Mouse (Mus musculus): ENCODE results near the gene Cldn2. TPM values are rescaled to one million over a fixed set of nuclear protein-coding genes. Genes with fewer than 3 reads are reported as not detected.

Cldn2 gene
- 5.9 TPM for polyA plus RNA-seq (2014; fragmentation: Illumina TruSeq; extraction: RNeasy Lipid Tissue Mini Kit (QIAGEN cat#74804))

GRCm38 (mm10) chrX:139800406-139800878 is at the start of gene Cldn2:
Gene Cldn2 (plus strand): TSS chrX:139800828.

DNA sequence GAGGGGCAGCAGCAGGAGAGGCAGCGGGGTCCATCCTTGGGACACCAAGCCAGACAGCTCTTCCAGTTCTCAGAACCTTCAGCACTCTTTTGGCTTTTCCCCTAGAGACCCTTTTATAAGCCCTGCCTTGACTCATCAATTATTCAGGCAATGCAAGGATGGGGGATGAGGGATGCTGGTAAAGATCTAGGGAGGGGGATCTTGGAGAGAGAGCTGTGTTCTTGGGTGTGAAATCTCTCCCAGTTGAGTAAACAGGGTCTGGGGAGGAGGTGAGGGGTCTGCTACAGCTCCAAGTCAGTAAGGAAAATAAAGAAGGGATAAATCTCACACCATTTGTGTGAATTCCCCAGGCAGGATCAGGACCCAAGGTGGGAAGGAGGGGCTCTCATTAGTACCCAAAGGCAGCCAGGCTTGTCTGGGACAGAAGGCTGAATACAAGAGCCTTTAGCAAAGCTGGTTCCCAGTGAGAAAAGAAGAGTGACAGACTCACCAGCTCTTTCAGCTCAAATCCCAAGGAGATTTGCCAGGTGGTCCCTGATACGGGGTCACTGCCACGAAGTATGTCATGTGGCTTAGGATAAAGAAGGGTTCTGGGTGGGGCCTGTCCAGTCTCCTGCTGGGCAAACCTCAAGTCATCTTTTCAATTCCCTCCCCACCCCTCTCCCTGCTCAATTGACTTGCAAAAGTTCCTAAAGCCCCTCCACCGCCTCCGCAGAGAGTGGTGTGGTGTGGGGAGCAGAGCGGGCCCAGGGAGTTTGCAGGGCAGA is 18.2 kb upstream of the Cldn2 start, which contains the start of gene Ripply1:
Gene Ripply1, minus strand, starts transcription at position 76 of the 767 bp plus-strand sequence.

Other genes with a start within 250 kb of the Cldn2 start
- gene Rnf128, start 237.5 kb upstream of the Cldn2 start, polyA plus RNA-seq (2014; fragmentation: Illumina TruSeq; extraction: RNeasy Lipid Tissue Mini Kit (QIAGEN cat#74804)): 160 TPM
- 59.9 TPM for gene Tbc1d8b, start 115.8 kb upstream of the Cldn2 start, polyA plus RNA-seq (2014; fragmentation: Illumina TruSeq; extraction: RNeasy Lipid Tissue Mini Kit (QIAGEN cat#74804))
- not detected for gene Gm15013, start 86.3 kb upstream of the Cldn2 start, polyA plus RNA-seq (2014; fragmentation: Illumina TruSeq; extraction: RNeasy Lipid Tissue Mini Kit (QIAGEN cat#74804))
- gene Ripply1, start 18.5 kb upstream of the Cldn2 start, polyA plus RNA-seq (2014; fragmentation: Illumina TruSeq; extraction: RNeasy Lipid Tissue Mini Kit (QIAGEN cat#74804)): not detected
- 22.7 TPM for gene Morc4, start 70.8 kb downstream of the Cldn2 start, polyA plus RNA-seq (2014; fragmentation: Illumina TruSeq; extraction: RNeasy Lipid Tissue Mini Kit (QIAGEN cat#74804))
- 20.9 TPM for gene Rbm41, start 197.8 kb downstream of the Cldn2 start, polyA plus RNA-seq (2014; fragmentation: Illumina TruSeq; extraction: RNeasy Lipid Tissue Mini Kit (QIAGEN cat#74804))